ENCODE assay signal across 15 mouse cellular contexts in the genomic region with DNA sequence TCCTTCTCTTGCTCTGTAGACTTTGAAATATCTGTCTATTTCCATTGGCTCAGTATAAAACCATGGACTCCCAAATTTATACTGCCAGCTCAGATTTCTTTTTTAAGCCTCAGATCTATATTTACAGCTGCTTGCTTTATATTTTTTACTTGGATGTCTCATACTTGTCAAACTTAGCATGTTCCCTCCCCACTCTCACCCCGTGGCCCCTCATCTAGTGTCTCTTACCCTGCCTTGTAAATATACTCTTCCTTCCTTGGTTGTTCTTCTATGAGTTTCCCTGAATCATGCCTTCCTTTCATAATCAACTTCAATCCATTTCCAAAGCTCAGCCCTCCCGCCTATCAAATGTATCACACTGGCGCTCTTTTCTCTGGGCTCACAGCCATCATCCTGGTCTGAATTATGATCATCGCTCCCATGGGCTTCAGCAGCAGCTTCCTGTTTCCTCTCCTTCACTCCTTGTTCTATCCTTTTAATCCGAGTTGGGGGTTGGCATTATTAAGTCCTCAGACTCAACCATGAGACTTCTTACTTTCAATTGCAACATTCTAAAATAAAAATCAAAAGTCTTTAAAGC.
A peak's percentile ranks its signal among the peaks of the same experiment; 100 is the strongest.
DNase-seq lines count a peak whose midpoint lies in the region; ATAC-seq and TF ChIP-seq lines count a peak whose summit lies in the region.
"Had no signal": no experiment of that assay in that cellular context is flagged by ENCODE, and none has a peak within 500 bp of the region (broad histone marks: within the 10 kb centered on the region; RNA-seq: fewer than 3 reads in every experiment).

No protein-coding gene starts in this region.

- no peak overlapping the region for H3K9ac ChIP-seq in forebrain, postnatal 0 days
- no peak overlapping the region for H3K9ac ChIP-seq in forebrain, embryonic 14.5 days (ENCODE audit: low read length)
- H3K9ac ChIP-seq: forebrain, embryonic 12.5 days; heart, embryonic 13.5 days; midbrain, embryonic 12.5 days had no signal

- WGBS in forebrain, postnatal 0 days, result 64% methylated on average over 5 of the region's 5 CpGs
- WGBS in forebrain, embryonic 10.5 days, result 88% methylated on average over 5 of the region's 5 CpGs
- 83% methylated on average over 5 of the region's 5 CpGs for WGBS in forebrain, embryonic 14.5 days

- no peak for TF ChIP-seq CTCF in forebrain, postnatal 0 days (IDR thresholded peaks at IDR 0.05; ENCODE audit: low read depth)

- ATAC-seq in forebrain, postnatal 0 days, result no peak
- no peak for ATAC-seq in forebrain, embryonic 14.5 days
- ATAC-seq in inflammation-experienced regulatory T-cells, adult 6 months, result no peak
- ATAC-seq: hindbrain, postnatal 0 days had no signal

- H3K4me3 ChIP-seq in forebrain, postnatal 0 days (ENCODE audit: low read depth, low read length), result no peak overlapping the region
- no peak overlapping the region for H3K4me3 ChIP-seq in forebrain, embryonic 10.5 days
- no peak overlapping the region for H3K4me3 ChIP-seq in forebrain, embryonic 14.5 days (ENCODE audit: low read depth, low read length)
- H3K4me3 ChIP-seq: forebrain, embryonic 12.5 days; heart, embryonic 13.5 days; midbrain, embryonic 12.5 days had no signal

- no peaks in the 10 kb centered on the region for H3K4me1 ChIP-seq in forebrain, postnatal 0 days (ENCODE audit: insufficient read depth)
- H3K4me1 ChIP-seq in forebrain, embryonic 10.5 days, result no peaks in the 10 kb centered on the region
- H3K4me1 ChIP-seq in forebrain, embryonic 14.5 days (ENCODE audit: control insufficient read depth, insufficient read depth, low read length), result no peaks in the 10 kb centered on the region
- H3K4me1 ChIP-seq: forebrain, embryonic 12.5 days; heart, embryonic 13.5 days; midbrain, embryonic 12.5 days had no signal

- no peak overlapping the region for H3K4me2 ChIP-seq in forebrain, postnatal 0 days (ENCODE audit: low read depth)
- H3K4me2 ChIP-seq in forebrain, embryonic 14.5 days (ENCODE audit: low read length), result no peak overlapping the region
- H3K4me2 ChIP-seq: forebrain, embryonic 12.5 days; heart, embryonic 13.5 days; midbrain, embryonic 12.5 days had no signal

- no peaks in the 10 kb centered on the region for H3K9me3 ChIP-seq in forebrain, postnatal 0 days (ENCODE audit: low read length)
- H3K9me3 ChIP-seq in forebrain, embryonic 10.5 days, result no peaks in the 10 kb centered on the region
- H3K9me3 ChIP-seq in forebrain, embryonic 14.5 days (replicated peaks; ENCODE audit: control insufficient read depth, low read length), result no peaks in the 10 kb centered on the region
- H3K9me3 ChIP-seq: forebrain, embryonic 12.5 days; midbrain, embryonic 12.5 days had no signal

- peak; percentile 22 for DNase-seq in forebrain, postnatal 0 days
- DNase-seq in forebrain, embryonic 10.5 days (ENCODE audit: extremely low spot score, low spot score), result no peak
- peak; percentile 26 to 32 for DNase-seq in right cerebral cortex, adult 2 months (ENCODE audit: low spot score in 2 of 2)
- no peak for DNase-seq in right cerebral cortex, postnatal 14 days
- peak; percentile 58 for DNase-seq in kidney, postnatal 14 days
- no peak for DNase-seq in natural killer cell, adult 2 months (ENCODE audit: low spot score in 2 of 2)
- DNase-seq in forebrain, embryonic 14.5 days (ENCODE audit: low spot score), result no peak
- DNase-seq: liver; right cerebral cortex, postnatal 4 days had no signal

- no peaks in the 10 kb centered on the region for H3K27me3 ChIP-seq in forebrain, postnatal 0 days (ENCODE audit: insufficient read depth, low read length)
- no peaks in the 10 kb centered on the region for H3K27me3 ChIP-seq in forebrain, embryonic 10.5 days (ENCODE audit: poor library complexity, severe bottlenecking)
- H3K27me3 ChIP-seq in forebrain, embryonic 14.5 days (replicated peaks; ENCODE audit: control insufficient read depth, insufficient read depth, low read length), result no peaks in the 10 kb centered on the region
- H3K27me3 ChIP-seq: forebrain, embryonic 12.5 days; heart, embryonic 13.5 days; midbrain, embryonic 12.5 days had no signal

- no peak overlapping the region for H3K27ac ChIP-seq in forebrain, postnatal 0 days (ENCODE audit: low read depth, low read length)
- no peak overlapping the region for H3K27ac ChIP-seq in forebrain, embryonic 10.5 days
- H3K27ac ChIP-seq in forebrain, embryonic 14.5 days (ENCODE audit: low read depth, low read length), result no peak overlapping the region
- H3K27ac ChIP-seq: forebrain, embryonic 12.5 days; heart, embryonic 13.5 days; hindbrain, postnatal 0 days; midbrain, embryonic 12.5 days; stomach, postnatal 0 days had no signal

- no peaks in the 10 kb centered on the region for H3K36me3 ChIP-seq in forebrain, postnatal 0 days (ENCODE audit: insufficient read depth)
- no peaks in the 10 kb centered on the region for H3K36me3 ChIP-seq in forebrain, embryonic 10.5 days (replicated peaks)
- no peaks in the 10 kb centered on the region for H3K36me3 ChIP-seq in forebrain, embryonic 14.5 days (ENCODE audit: control insufficient read depth, insufficient read depth, low read length)
- H3K36me3 ChIP-seq: forebrain, embryonic 12.5 days; heart, embryonic 13.5 days; midbrain, embryonic 12.5 days had no signal

Comparison
In these comparisons a context has a peak if more than half of its experiments do, and no peak if none do; other contexts are left out.
1. DNase-seq: peak in forebrain, postnatal 0 days (single experiment), right cerebral cortex, adult 2 months (2 of 2) and kidney, postnatal 14 days (single experiment); none in forebrain, embryonic 10.5 days (single experiment), right cerebral cortex, postnatal 14 days (single experiment), natural killer cell, adult 2 months (0 of 2) and forebrain, embryonic 14.5 days (single experiment).